Mouse (Mus musculus): ENCODE data around the gene Hist1h4b. TPM values are rescaled to one million over a fixed set of nuclear protein-coding genes. Genes with fewer than 3 reads are reported as not detected.

Hist1h4b gene
- polyA plus RNA-seq (2015; fragmentation: Illumina TruSeq; extraction: RNeasy Lipid Tissue Mini Kit (QIAGEN cat#74804); ENCODE audit: insufficient read depth, low read depth, low replicate concordance), result not detected

GRCm38 (mm10) chr13:23756790-23757189 is at the start of gene Hist1h4b:
Hist1h4b (plus strand) TSS chr13:23757013.

GRCm38 (mm10) chr13:23710374-23711089 is 46.3 kb upstream of the Hist1h4b start, which contains the start of gene Hfe:
Hfe (minus strand) TSS chr13:23710854.

DNA sequence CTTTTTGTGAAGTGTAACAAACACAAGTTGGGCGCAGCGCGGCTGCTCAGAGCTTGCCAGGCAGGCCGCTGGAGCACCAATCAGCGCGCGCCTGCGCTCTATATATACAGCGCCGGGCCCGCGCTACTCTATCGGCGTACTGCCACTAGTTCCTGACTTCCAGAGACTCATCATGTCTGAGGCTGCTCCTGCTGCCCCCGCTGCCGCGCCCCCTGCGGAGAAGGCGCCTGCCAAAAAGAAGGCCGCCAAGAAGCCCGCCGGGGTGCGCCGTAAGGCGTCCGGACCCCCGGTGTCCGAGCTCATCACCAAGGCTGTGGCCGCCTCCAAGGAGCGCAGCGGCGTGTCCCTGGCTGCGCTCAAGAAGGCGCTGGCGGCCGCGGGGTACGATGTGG is 18.1 kb upstream of the Hist1h4b start, which contains the start of gene Hist1h1c:
Gene Hist1h1c (plus strand): TSS at position 132 of the 392 bp plus-strand sequence.

DNA sequence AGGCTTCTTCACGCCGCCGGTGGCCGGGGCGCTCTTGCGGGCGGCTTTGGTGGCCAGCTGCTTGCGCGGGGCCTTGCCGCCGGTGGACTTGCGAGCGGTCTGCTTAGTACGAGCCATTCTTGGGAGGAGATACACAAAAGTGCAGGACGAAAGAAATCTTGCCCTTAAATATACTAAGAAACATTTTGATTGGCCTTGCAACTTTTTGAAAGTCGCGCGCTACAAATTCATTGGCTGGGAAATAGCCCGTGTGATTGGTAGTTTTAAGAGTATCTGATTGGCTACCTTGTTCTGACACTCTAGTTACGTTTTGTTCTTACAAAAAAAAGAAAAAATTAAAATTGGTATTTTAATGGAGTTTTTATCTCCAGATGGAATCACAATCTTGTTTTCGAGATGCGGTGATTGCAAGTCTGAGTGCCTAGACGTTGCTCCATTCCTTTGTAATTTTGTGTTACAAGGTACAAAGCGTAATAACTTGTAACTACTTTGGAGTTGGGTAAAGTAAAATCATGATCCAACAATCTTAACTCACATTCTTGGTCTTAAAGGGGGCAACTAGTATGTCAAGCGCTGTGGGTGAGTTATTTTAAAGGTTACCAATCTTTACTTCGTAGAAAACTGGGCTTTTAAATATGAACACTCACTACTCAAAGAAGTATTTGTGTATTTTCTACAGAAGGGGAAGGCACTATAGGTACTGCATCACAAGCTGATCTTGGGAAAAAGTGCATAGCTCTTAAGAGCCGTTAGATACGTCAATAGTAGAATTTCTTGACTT is 11.2 kb upstream of the Hist1h4b start, which contains the start of gene Hist1h3c:
Gene Hist1h3c (minus strand): TSS at position 222 of the 781 bp plus-strand sequence.

DNA sequence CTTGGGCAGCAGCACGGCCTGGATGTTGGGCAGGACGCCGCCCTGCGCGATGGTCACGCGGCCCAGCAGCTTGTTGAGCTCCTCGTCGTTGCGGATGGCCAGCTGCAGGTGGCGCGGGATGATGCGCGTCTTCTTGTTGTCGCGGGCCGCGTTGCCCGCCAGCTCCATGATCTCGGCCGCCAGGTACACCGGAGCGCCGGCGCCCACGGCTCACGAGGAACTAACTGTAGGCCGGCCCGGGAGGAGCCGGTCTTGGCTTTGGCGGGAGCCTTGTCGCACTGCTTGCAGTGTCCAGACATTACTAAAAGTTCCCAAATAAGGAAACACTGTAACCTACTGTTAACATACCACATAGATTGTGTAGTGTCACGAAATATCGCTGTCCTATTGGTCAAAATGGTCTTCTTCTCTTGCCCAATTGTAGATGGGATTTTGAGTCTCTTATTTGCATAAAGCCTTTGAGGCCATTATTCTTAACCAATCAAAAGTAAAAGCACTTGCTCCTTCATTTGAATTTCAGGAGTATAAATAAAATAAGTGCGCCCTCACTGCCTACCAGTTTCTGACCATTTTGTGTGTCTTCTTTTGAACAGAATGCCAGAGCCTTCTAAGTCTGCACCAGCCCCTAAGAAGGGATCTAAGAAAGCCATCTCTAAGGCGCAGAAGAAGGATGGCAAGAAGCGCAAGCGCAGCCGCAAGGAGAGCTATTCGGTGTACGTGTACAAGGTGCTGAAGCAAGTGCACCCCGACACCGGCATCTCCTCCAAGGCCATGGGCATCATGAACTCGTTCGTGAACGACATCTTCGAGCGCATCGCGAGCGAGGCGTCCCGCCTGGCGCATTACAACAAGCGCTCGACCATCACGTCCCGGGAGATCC is 10.4 kb upstream of the Hist1h4b start, which contains the start of gene Hist1h2bb:
Gene Hist1h2bb (plus strand): TSS at position 534 of the 880 bp plus-strand sequence.

DNA sequence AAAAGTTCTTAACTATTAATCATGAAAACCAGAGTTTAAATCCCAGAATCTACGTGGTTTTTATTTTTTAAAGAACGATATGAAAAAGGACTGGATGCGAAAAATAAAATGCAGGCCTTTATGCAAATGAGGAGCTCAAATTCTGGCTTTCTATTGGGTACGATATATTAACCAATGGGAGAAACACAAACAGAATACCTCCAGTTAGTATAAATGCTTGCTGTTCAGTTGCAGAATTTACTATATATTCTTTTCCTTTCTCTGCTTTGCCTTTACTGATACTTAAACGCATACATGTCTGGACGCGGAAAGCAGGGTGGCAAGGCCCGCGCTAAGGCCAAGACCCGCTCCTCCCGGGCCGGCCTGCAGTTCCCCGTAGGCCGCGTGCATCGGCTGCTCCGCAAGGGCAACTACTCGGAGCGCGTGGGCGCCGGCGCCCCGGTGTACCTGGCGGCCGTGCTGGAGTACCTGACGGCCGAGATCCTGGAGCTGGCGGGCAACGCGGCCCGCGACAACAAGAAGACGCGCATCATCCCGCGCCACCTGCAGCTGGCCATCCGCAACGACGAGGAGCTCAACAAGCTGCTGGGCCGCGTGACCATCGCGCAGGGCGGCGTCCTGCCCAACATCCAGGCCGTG is 5.9 kb upstream of the Hist1h4b start, which contains the start of gene Hist1h2ab:
Gene Hist1h2ab (plus strand): TSS at position 288 of the 639 bp plus-strand sequence.

GRCm38 (mm10) chr13:23752067-23752741 is 4.6 kb upstream of the Hist1h4b start, which contains the start of gene Hist1h3b:
Hist1h3b (plus strand) TSS chr13:23752267.

GRCm38 (mm10) chr13:23760972-23761864 is 4.4 kb downstream of the Hist1h4b start, which contains the start of gene Hist1h4a:
Hist1h4a (minus strand) TSS chr13:23761230.

DNA sequence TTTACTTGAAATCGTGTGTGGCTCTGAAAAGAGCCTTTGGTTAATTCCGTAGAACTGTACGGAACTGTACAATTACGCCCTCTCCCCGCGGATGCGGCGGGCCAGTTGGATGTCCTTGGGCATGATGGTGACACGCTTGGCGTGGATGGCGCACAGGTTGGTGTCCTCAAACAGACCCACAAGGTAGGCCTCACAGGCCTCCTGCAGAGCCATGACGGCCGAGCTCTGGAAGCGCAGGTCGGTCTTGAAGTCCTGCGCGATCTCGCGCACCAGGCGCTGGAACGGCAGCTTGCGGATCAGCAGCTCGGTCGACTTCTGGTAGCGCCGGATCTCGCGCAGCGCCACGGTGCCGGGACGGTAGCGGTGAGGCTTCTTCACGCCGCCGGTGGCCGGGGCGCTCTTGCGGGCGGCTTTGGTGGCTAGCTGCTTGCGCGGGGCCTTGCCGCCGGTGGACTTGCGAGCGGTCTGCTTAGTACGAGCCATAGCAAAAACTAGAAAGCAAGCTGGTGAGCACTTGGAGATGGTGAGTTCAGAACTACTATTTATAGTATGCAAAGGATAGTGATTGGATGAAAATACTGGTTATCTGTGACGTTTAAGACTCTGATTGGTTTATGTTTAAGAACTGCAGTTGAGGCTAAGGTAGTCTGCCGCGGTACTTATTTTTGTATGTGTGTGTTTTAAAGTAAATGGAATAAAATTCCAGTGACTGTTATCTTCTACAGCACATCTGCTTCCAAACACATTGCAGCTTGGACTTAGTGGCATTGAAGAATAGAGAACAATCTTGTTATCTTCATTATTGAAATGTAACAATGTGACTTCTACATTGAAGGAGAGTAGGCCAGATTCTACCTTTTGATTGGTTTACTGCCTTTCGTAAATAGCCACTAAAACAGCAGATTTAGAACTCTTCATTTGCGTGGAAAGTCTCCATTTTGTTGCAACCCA is 5.3 kb downstream of the Hist1h4b start, which contains the start of gene Hist1h3a:
Gene Hist1h3a (minus strand): TSS at position 516 of the 951 bp plus-strand sequence.

DNA sequence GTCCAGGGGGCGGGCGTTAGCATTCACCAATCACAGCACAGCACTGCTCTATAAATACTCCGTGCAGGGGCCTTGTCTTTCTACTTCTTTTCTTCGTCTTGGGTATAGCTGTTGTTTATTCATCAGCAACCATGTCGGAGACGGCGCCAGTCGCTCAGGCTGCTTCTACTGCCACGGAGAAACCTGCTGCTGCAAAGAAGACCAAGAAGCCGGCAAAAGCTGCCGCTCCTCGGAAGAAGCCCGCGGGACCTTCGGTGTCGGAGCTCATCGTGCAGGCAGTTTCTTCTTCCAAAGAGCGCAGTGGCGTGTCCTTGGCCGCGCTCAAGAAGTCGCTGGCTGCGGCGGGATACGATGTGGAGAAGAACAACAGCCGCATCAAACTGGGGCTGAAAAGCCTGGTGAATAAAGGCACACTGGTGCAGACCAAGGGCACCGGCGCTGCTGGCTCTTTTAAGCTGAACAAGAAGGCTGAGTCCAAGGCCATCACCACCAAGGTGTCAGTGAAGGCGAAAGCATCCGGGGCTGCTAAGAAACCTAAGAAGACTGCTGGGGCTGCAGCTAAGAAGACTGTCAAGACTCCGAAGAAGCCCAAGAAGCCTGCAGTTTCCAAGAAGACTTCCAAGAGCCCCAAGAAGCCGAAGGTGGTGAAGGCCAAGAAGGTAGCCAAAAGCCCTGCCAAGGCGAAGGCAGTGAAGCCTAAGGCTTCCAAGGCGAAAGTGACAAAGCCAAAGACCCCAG is 6.9 kb downstream of the Hist1h4b start, which contains the start of gene Hist1h1a:
Gene Hist1h1a (plus strand): TSS at position 81 of the 738 bp plus-strand sequence.

DNA sequence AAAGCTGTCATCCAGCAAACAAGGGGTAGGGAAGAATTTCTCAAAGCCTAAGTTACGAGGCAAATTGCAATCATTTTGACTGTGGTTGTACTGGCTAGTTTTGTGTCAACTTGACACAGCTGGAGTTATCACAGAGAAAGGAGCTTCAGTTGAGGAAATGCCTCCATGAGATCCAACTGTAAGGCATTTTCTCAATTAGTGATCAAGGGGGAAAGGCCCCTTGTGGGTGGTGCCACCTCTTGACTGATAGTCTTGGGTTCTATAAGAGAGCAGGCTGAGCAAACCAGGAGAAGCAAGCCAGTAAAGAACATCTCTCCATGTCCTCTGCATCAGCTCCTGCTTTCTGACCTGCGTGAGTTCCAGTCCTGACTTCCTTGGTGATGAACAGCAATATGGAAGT is 12.8 kb downstream of the Hist1h4b start, which contains the start of gene Trim38:
Gene Trim38 (plus strand): TSS at position 301 of the 400 bp plus-strand sequence.

GRCm38 (mm10) chr13:23806422-23807052 is 49.7 kb downstream of the Hist1h4b start, which contains the start of gene Slc17a2:
Slc17a2 (plus strand) TSS chr13:23806993.

